Mouse (Mus musculus): ENCODE results near the gene Map3k4. TPM values are rescaled to one million over a fixed set of nuclear protein-coding genes. Genes with fewer than 3 reads are reported as not detected.

The Map3k4 gene
- 10 to 100 TPM; 33.0 to 39.5 TPM for total RNA-seq (2023)

DNA sequence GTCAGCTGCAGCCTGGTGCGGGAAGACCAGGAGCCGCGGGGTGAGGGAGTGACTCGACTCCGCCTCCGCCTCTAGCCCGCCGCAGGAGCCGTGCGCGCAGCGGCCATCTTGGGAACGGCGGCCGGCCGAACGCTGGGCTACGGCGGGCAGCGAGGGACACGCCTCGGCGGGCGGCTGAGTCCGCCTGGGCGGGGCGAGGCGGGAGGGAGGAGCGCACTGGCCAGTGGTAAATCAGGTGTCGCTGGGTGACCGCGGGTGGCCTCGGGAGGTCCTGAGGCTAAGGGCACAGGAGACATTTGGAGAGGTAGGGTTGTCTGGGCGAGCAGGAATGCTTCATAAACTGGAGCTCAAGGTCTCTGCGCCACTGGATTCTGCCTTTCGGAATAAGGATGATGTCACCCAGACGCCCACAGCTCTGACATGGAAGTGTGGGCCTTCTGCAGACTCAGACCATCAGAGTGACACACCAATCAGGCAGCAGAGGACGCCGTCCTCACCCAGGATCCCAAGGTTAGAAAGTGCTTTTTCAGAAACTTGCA is at the start of gene Map3k4:
Gene Map3k4 (minus strand): TSS at position 134 of the 539 bp plus-strand sequence.

Other genes with a start within 250 kb of the Map3k4 start
- 10 to 100 TPM; 64.1 to 90.2 TPM for gene Agpat4, start 200.1 kb downstream of the Map3k4 start, total RNA-seq (2023)
- gene Plg, start 59.8 kb upstream of the Map3k4 start, total RNA-seq (2023), result not detected
- under 1 TPM; 0.13 to 0.15 TPM for gene Slc22a3, start 188.9 kb upstream of the Map3k4 start, total RNA-seq (2023)

Measured in monocyte, adult 59 days (primary cell).